Mouse (Mus musculus) kidney, adult 2 months (tissue): Measurements from ENCODE around the gene Riox1.

Source experiments
- CTCF ChIP-seq: fragments of 200-500 bp; conservative IDR thresholded peaks from 2 replicates; pipeline ENCODE4 v1.5.1; 2011; ENCODE audit warnings: low read depth, mild to moderate bottlenecking, control low read depth, low read length, moderate library complexity, mixed read lengths; ENCODE audit not compliant: insufficient read depth, insufficient read length
- POLR2A ChIP-seq: fragments of 200-500 bp; IDR thresholded peaks from one replicate; pipeline ENCODE4 v1.6.1; 2011; ENCODE audit warnings: low read depth, low read length, control low read depth

- TF ChIP-seq CTCF: no peak
- no peak for TF ChIP-seq POLR2A
Measured at GRCm38 (mm10) chr12:83949776-83950492, 474 bp upstream of the Riox1 start.
